Mouse (Mus musculus) olfactory bulb, adult 2 months (tissue): ENCODE data around the gene Gk.

Source experiments
- CTCF ChIP-seq: fragments of 200-500 bp; IDR thresholded peaks from 2 replicates; pipeline ENCODE4 v1.5.1; 2012; ENCODE audit warnings: low read depth, mild to moderate bottlenecking, low read length, moderate library complexity; ENCODE audit not compliant: insufficient read depth
- POLR2A ChIP-seq: fragments of 200-500 bp; IDR thresholded peaks from 2 replicates; pipeline ENCODE4 v1.6.1; 2012; ENCODE audit warnings: mild to moderate bottlenecking, low read depth, low read length, moderate library complexity; ENCODE audit not compliant: insufficient read depth

DNA sequence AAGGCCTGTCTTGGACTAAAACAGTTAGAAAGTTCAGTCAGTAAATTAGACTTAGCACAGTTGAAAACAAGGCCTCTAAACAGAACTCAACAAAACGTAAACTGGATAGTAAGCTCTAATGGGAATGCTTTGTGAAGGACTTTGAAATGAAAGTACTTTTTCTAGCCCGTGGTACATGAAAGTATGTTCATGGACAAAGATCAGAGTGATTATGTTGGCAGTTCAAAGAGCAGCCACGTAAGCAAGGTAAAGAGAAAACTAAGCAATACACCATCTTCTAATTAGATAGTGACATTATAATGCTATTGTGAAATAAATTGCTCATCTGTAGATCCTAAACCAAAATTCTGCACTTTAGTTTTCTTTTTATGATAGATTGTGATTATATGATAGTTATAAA, 32.8 kb downstream of the Gk start:
- TF ChIP-seq POLR2A (no peak), CTCF (no peak)
